Mouse (Mus musculus) thymus, adult 2 months (tissue): ENCODE results near the gene Gm10203. TPM values are rescaled to one million over a fixed set of nuclear protein-coding genes. Genes with fewer than 3 reads are reported as not detected.

ENCODE experiments used
- DNase-seq: peaks from one replicate; pipeline ENCODE4 v3.0.0; 2021
- H3K27ac ChIP-seq: fragments of 200-500 bp; 2 replicates; pipeline ENCODE4 v1.5.1; 2012; ENCODE audit warnings: low read length, control low read depth; ENCODE audit not compliant: control insufficient read depth, insufficient read depth
- H3K27me3 ChIP-seq: fragments of 200-500 bp; 2 replicates; pipeline ENCODE4 v1.6.1; 2012; ENCODE audit warnings: mild to moderate bottlenecking, low read length, moderate library complexity, mixed read lengths; ENCODE audit not compliant: control insufficient read depth, insufficient read depth
- H3K36me3 ChIP-seq: fragments of 200-500 bp; 2 replicates; pipeline ENCODE4 v1.6.1; 2012; ENCODE audit warnings: mild to moderate bottlenecking, low read length, moderate library complexity; ENCODE audit not compliant: control insufficient read depth, insufficient read depth
- H3K4me1 ChIP-seq: fragments of 200-500 bp; replicated peaks from 2 replicates; pipeline ENCODE4 v1.6.1; 2012; ENCODE audit warnings: low read length; ENCODE audit not compliant: control insufficient read depth, insufficient read depth
- H3K4me3 ChIP-seq: fragments of 200-500 bp; 2 replicates; pipeline ENCODE4 v1.5.1; 2012; ENCODE audit warnings: mild to moderate bottlenecking, low read length, control low read depth, moderate library complexity; ENCODE audit not compliant: control insufficient read depth, insufficient read depth
- CTCF ChIP-seq: fragments of 200-500 bp; IDR thresholded peaks from 2 replicates; pipeline ENCODE4 v1.5.1; 2012; ENCODE audit warnings: mild to moderate bottlenecking, control low read depth, low read length, moderate library complexity, borderline replicate concordance; ENCODE audit not compliant: control insufficient read depth, poor library complexity, insufficient read depth; ENCODE audit errors: extremely low read depth
- POLR2A ChIP-seq: fragments of 200-500 bp; IDR thresholded peaks from 2 replicates; pipeline ENCODE4 v1.6.1; 2012; ENCODE audit warnings: mild to moderate bottlenecking, low read length, control low read depth, moderate library complexity; ENCODE audit not compliant: control insufficient read depth, poor library complexity, insufficient read depth; ENCODE audit errors: extremely low read depth
- WGBS: fragments of 180-500 bp; shearing (Covaris S2); methylation state at CpG from one replicate; pipeline ENCODE4 v1.1.7; 2018; 5-methylcytosine and 5-hydroxymethylcytosine counted together
- polyA plus RNA-seq: library from polyadenylated mRNA; depleted of rRNA; stranded (reverse); fragments of >200 nt; gene quantifications from 2 replicates; pipeline ENCODE4 v1.2.3, GENCODE M21; 2012

The Gm10203 gene
- polyA plus RNA-seq, 1 experiment: not detected

GRCm38 (mm10) chr6:149132311-149133077 is 2.5 kb downstream of the Gm10203 start:
- 25% methylated on average over 5 of the region's 5 CpGs for WGBS
- no peak overlapping the region for H3K27ac ChIP-seq
- no peaks in the 10 kb centered on the region for H3K36me3 ChIP-seq
- no peaks in the 10 kb centered on the region for H3K4me1 ChIP-seq
- peak; percentile 39 for DNase-seq
- TF ChIP-seq POLR2A: no peak
- no peak for TF ChIP-seq CTCF
- H3K27me3 ChIP-seq: no peaks in the 10 kb centered on the region
- H3K4me3 ChIP-seq: no peak overlapping the region

DNA sequence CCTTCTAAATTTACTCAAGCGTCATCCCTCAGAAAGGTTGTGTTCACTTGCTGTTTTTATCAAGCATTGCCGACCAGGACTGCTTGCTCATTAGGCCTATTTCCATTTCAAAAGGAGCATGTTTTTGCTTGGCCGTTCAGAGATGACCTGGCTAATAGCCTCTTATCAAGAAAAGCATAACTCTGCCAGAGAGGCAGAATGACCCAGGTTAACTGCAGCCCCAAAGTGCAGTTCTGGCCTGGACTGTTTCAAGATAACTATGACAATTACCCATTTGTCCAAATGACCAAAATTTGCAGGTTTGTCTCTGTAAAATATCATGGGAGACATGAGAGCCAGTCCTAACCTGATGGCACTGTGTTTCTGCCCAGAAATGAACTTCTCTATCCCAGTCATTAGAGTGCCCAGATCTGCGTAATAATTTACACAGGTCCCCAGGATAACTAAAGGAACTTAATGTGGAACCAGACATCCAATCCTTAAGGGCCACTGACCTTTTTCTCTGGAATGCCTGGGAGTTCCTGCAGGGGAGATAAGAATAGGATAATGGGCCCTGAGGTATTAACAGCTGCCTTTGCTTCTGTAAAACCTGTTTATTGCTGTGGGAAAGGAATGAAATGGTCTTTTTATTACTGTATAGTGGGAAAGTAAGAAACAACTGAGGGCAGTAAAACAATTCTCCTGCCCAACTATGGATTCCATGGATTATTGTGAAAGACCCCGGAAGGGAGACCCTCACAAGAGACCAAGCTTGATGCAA is 4.6 kb downstream of the Gm10203 start:
- Histone ChIP-seq H3K4me1 (no peaks in the 10 kb centered on the region), H3K27me3 (no peaks in the 10 kb centered on the region), H3K27ac (no peak overlapping the region), H3K36me3 (no peaks in the 10 kb centered on the region), H3K4me3 (no peak overlapping the region)
- TF ChIP-seq POLR2A: no peak
- no peak for TF ChIP-seq CTCF
- no peak for DNase-seq
- WGBS: 88% methylated on average over 5 of the region's 5 CpGs

DNA sequence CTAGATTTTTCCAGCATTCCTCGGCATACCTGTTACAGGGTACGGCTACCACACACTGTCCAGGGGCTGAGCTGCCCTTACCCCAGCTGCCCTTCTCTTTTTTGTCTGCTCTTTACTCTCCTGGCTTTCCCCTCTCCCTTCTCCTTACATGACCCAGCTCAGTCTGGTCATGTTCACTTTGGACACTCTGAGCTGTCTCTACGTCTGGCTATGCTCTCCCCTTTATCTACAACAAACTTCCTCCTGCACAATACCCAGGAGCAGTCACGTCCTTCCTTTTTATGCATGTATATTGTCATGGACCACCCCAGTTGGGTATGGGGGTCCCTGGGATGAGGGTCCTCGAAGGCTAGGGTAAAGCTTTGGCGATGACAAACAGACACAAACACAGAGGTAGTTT is 5.7 kb downstream of the Gm10203 start:
- H3K4me1 ChIP-seq: no peaks in the 10 kb centered on the region
- no peaks in the 10 kb centered on the region for H3K36me3 ChIP-seq
- H3K27me3 ChIP-seq: no peaks in the 10 kb centered on the region
- no peak for DNase-seq
- 88% methylated on average over 6 of the region's 6 CpGs for WGBS
- H3K4me3 ChIP-seq: no peak overlapping the region
- no peak overlapping the region for H3K27ac ChIP-seq
- TF ChIP-seq POLR2A (no peak), CTCF (no peak)

DNA sequence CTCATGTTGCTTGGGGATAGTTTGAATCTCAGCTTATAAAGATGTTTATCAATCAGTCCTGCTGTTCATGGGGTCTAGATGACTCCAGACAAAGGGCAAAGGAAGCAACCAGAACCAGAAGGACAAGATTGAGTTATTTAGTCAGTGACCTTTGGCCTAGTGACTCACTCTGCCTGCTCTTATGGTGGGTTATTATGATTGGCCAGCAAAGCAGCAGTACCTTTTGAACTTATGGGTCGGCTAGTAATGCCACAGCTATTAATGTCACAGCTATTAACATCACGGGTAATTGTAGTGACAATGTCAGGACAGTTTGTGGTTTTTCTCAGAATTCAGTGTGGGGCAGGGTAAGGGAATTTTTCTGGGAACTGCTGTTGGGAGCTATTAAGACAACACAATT is 8.0 kb downstream of the Gm10203 start:
- Histone ChIP-seq H3K27me3 (no peaks in the 10 kb centered on the region), H3K36me3 (no peaks in the 10 kb centered on the region), H3K4me3 (no peak overlapping the region), H3K4me1 (no peaks in the 10 kb centered on the region; the same call in 1 of the 2 replicates), H3K27ac (no peak overlapping the region)
- TF ChIP-seq CTCF (no peak), POLR2A (no peak)
- no peak for DNase-seq
- 67% methylated on average over 2 of the region's 2 CpGs for WGBS

- DNase-seq: no peak
- Histone ChIP-seq H3K27me3 (no peaks in the 10 kb centered on the region), H3K36me3 (no peaks in the 10 kb centered on the region), H3K27ac (no peak overlapping the region), H3K4me1 (no peaks in the 10 kb centered on the region; the same call in 1 of the 2 replicates), H3K4me3 (no peak overlapping the region)
- no peak for TF ChIP-seq CTCF
- TF ChIP-seq POLR2A: no peak
- WGBS: 98% methylated on average over 3 of the region's 3 CpGs
Observed at GRCm38 (mm10) chr6:149139011-149139410, 9.0 kb downstream of the Gm10203 start.

GRCm38 (mm10) chr6:149139471-149139870 is 9.5 kb downstream of the Gm10203 start, which contains the start of gene Etfbkmt:
Gene Etfbkmt, plus strand, starts transcription at chr6:149139849.
- DNase-seq: no peak
- H3K27ac ChIP-seq: no peak within 1 kb of the TSS
- no peaks in the 10 kb centered on the region; the same call in 1 of the 2 replicates for H3K4me1 ChIP-seq
- H3K27me3 ChIP-seq: no peaks in the 10 kb centered on the region
- no peaks in the 10 kb centered on the region for H3K36me3 ChIP-seq
- H3K4me3 ChIP-seq: no peak within 1 kb of the TSS
- TF ChIP-seq POLR2A: no peak
- TF ChIP-seq CTCF: no peak
- WGBS: 83% methylated on average over 1 of the region's 1 CpGs
